Mouse (Mus musculus): ENCODE measurements at regions not wholly inside any gene's neighbourhood (a gene's known extent, or its start where the extent isn't known, plus 50 kb on each side); places are given as distances from the start of the nearest gene placed in this dataset.
"Not testable (repeated sequence)": the region's sequence is repeated elsewhere in the genome, so short reads cannot be mapped to it uniquely, and the experiment has no call there.

DNA sequence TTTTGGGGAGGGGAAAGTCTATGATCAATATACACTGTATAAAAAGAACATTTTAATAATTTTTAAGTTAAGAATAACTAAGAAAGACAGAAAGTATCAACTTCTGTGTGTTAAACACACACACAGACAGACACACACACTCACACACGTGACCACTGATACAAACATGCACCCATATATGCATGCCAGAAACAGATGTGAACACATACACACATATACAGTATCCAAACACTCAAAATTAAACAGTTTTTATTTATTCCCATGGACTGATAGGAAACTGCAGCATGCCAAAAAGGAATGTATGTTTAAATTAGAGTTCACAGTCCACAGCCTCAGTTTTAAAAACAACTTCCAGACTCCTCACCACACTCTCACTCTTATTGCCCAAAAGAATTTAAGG is 203.4 kb upstream of the Tbl1x start:
- DNase-seq: no peak

DNA sequence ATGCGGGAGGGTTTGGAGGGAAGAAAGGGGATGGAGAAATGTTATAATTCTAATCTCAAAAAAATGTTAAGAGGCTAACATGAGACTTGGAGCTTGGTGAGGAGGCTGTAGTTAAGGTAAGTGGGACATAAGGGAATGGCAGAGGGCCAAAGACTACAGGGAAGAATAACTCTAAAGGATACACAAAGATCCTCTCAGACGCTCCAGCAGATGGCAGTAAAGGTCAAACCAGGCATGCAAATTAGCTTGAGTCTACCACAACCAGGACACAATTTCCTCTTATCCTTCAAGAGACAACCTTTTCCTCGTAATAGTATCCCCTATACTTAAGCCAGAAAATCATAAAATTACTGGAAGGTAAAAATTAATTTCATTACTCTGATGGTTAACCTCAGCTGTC is 196.4 kb upstream of the Tbl1x start:
- peak; percentile 1 to 13 for DNase-seq

DNA sequence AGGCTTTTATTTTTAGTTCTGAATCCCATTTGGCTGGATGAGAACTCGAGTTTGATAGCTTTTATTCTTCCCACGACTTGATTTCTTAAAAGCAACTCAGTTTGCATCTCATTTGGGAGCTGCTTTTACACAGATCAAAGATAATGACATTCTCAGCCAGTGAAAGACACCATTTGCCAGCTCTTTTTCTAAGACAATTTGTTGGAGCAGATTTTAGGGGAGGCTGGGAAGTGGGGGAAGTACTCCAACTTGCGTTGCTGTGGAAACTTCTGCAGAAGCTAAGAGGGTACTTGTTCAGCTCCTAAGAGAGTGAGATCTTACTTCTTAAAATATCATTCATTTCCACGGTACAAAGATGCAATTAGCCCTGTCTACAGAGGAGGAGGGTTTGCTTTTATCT is 187.2 kb upstream of the Tbl1x start:
- no peak for DNase-seq

DNA sequence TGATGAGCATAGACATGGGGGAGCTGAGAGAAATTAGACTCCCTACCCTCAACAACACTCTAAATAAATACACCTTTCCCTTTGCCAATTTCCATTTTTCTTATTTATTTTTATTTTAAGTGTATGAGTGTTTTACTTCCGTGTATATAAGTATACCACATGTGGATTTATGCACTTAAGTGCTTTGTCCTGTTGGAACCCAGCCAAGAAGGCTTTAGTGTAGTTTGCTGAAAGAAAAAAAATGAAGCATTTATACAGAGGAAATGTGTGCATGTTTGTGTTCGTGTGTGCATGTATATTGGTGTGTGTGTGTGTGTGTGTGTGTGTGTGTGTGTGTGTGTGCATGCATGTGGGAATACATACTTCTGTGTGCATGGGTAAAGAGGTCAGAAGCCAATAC is 157.6 kb upstream of the Tbl1x start:
- no peak for DNase-seq

DNA sequence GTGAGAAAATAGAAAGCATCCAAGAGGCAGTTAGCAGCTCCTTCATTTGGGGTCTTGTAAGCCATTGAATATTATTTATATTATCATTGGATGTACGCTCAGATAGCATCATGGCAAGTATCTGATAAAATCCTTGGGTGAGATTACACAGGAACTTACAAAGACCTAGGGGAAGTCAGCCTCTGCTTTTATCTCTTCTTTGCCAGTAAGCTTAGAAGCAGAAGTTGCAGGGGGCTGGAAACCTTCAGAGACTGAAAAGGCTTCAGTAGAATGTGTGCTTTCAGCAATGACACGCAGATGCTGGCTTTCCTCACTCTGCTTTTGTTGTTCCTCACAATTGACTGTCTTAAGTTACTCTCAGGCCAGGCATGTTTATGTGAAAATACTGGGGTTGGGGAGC is 150.3 kb upstream of the Tbl1x start:
- DNase-seq: no peak

DNA sequence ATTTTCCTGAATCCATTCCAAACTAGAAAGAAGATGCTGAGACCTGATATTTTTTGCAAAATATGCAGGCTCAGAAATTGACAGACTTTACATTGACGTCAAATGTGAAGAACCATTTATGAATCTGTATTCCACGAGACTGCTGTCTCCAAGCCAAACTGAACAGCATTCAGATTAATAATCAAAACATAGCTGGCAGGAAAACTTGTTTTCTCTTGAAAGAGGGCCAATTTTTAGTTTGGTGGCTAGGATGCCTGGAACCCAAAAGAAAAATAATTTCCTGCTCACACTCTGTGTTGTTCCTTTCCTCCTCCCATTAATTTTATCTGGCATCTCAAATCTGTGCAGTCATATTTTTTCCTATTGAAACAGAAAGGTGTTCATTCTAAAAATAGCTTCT is 149.7 kb upstream of the Tbl1x start:
- DNase-seq: no peak

DNA sequence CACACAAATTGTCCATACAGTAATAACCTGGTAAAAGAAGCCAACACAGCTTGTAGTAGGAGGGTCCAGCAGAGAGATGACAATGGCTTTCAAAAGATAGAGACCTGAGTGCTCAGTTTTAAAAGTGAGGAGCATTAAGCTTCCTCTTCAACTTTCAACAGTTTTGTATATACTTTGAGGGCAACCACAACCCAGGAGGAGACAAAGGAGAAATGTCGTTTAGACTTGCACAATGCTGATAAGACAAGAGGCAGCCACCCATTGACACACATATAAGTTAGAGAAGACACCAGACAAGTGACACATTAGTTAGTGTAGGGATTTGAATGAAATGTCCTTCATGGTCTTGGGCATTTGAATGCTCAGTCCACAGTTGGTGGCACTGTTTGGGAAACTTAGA is 147.2 kb upstream of the Tbl1x start:
- no peak for DNase-seq

DNA sequence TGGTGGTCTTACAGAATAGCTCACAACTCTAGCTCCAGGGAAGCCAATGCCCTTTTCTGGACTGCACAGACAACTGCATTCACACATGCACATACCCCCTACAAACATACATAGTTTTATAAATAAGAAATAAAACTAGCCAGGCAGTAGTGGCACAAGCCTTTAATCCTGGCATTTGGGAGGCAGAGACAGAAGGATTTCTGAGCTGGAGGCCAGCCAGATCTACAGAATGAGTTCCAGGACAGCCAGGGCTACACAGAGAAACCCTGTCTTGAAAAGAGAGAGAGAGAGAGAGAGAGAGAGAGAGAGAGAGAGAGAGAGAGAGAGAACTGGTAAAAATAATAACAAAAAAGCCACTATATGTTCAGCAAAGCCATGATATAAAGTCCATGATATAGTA is 143.5 kb upstream of the Tbl1x start:
- no peak for DNase-seq

DNA sequence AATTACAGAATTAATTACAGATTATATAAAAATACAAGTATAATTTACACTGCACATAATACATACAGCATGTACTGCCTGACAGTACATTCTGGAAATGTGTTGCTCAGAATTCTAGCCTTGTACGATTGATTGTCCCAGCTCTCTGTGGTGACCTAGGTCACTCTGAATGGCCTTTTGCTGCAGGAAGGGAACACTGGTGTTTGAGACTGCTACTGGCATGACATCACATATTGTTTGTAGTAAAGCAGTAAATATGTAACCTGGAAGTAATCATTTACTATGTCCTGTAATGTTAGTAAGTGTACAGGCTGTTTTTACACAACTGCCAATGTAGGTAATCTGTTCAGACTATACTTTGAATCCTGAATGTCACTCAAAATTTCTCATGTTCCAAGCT is 123.5 kb upstream of the Tbl1x start:
- DNase-seq: no peak

DNA sequence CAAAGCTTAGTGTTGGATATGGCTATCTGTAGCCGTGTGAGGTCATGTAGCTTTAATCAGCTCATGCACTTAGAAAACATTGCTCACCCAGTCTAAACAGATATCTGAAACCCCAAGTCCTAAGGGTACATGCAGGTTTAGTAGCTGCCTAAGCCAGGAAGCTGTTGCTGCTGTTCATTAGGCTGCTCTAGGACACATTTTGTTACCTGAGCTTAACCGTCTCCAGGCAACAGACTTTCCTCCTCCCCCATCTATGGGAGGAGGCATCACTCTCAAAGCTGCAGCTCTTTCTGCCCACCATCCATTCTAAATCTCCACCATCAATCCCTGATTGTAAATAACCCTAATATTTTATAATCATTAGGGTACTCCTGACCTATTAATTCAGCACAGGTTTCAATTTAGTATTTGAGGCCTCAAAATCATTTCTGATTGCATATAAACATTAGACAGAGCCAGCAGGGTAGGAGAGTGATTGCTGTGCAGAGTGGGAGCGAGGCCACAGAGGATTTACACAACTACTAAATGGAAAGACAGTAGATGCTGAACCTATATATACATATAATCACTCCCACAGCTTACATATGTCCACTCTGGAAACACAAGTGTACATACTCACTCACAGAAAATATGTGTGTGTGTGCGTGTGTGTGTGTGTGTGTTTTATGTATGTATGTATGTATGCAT is 118.9 kb upstream of the Tbl1x start:
- DNase-seq: no peak

DNA sequence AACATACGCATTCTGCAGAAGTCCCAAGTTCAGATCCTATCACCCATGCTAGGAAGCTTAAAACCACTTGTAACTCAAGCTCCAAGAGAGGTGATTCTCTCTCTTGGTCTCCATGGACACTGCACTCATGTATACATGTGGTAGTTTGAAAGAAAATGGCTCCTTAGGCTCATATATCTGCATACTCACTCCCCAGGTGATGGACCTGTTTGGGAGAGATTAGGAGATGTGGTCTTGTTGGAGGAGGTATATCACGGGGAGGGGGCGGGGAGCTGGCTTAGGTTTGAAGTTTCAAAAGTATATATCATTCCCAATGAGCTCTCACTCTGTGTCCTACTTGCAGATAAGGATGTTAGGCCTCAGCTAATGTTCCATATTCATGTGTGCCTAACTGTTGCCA is 103.9 kb upstream of the Tbl1x start:
- no peak for DNase-seq

DNA sequence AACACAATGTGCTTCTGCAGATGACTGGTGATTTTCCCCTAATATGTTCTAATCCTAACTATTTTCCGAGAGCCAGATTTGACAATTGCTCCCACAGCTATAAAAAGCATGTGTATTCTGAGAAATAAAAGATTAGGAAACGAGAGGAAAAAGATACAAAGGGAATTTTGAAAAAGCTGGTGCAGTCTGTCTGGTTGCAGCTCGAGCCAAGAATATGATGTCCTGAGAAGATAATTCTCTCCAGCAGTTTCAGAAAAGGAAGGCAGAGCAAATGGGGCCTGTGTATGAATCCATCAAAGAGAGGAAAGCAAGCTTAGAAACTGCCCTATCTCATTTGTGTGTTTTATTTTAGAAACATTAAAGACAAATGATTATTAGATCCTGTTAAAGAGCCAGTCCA is 102.9 kb upstream of the Tbl1x start:
- DNase-seq: no peak

DNA sequence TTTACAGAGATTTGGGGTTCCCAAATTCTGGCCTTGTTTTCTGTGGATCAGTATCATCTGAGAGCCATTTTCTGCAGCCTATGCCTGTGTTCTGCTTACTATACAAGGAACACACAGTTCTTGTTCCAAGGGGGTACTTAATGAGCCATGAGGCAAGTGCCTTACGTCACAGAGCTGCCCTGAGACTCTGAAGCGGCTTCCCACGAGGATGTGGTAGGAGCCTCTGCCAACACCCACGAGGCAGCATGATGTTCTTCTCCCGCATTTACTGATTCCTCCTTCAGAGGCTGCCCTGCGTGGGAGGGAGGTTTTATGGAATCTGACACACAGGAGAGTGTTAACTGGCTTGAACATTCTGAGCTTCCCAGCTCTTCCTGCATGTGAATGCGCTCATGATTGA is 101.4 kb upstream of the Tbl1x start:
- DNase-seq: no peak

DNA sequence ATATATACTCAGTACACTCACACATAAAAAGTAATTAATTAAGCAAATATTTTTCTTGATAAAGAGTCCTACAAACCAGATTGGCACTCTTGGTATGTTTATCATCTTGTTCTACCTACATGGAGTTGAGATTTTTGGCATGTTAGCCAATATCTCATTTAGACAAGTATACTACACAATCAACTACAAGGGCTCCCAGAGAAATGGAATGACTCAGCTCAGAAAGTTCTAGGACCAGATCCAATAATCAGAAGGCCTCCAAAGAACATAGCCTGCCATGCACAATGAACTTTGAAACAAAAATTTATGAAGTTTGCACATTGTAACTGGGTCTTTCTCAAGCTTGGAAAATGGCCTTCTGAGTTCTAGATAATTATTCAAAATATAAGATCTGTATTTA is 100.0 kb upstream of the Tbl1x start:
- no peak for DNase-seq

DNA sequence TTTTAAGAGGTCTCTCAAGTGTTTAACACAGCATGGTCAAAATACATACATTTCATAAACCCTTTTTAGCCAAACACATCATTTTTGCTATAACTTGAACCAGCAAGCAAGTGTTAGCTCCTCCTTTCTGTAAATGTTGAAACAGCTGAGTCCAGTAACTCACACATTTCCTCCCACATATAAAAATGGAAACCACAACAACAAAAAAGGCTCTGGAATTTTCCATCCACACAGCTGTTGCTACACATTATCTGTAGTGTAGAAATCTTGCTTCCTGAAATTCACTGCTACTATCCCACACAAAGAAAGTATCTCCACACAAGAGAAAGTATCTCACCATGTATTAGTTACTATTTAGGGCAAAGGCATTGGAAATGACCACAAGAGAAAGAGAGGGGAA is 96.7 kb upstream of the Tbl1x start:
- no peak for DNase-seq

DNA sequence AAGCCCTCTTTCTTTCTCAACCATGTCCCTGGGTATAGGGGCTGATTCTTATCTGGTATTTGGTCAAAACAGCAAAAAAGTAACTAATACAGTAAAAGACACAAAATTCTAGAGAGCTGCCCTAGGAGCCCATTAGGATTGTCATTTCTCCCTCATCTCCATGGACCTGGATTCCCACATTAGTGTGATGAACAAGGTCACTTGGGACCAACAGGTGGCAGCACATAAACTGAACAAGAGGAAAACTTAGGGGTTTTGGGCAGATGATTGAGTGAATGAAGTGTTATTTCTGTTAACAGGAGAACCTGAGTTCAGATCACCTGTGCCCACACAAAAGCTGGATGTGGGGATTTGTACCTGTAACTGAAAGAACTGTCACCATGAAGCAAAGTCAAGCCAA is 93.0 kb upstream of the Tbl1x start:
- DNase-seq: no peak

DNA sequence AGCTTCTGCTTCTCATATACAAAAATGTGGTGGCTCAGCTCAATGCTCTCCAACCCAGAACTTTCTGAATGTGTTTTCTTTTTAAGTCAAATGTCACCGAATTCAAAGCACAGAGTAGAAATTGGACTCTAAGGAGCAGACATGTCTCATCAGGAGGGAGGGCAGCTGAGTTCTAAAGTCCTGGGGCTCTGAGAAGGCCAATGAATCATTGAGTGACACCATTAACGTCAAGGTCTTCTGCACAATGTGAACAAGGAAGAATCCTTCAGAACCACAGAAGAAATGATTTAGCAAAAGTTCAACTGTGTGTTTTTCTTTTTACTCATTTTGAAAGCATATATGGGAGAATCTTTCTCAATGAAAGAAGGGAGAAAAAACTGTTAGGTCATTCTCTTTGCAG is 88.6 kb upstream of the Tbl1x start:
- DNase-seq: no peak

DNA sequence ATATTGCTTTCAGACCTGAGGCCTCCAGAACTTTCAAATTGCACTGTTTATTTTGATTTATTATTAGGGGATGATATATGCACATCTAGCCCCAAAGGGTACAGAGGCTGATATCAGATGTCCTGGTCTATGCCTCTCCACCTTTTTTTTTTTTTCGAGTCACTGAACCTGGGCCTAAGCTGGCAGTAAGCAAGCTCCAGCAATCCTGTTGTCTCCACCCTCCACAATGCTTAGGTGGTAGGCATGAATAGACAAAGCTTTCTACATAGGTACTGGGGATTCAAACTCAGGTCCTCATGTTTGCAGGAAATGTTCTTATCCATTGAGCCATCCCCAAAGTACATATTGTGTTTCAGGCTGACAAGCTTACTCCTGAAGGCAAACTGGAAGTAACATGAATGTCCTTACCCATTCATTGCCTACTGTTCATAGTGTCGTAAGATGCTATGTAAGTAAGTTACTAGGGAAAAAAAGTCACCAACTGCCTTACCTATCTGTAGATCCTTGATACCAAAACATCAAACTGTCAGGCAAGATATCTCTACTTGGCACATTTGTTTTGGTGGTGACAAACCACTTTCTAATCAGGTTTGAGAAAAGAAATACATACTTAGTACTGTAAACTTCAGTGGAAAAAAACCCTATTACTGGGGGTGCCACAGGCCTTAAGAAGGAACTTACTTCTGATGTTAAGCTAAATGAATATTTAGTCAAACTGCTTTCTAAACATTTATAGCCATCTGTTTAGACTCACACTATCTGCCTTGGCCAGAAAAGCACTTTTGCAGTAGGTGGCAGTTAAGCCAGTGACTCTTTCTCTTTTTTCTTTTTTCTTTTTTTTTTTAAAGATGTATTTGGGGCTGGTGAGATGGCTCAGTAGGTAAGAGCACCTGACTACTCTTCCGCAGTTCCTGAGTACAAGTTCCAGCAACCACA is 85.8 kb upstream of the Tbl1x start:
- no peak for DNase-seq

DNA sequence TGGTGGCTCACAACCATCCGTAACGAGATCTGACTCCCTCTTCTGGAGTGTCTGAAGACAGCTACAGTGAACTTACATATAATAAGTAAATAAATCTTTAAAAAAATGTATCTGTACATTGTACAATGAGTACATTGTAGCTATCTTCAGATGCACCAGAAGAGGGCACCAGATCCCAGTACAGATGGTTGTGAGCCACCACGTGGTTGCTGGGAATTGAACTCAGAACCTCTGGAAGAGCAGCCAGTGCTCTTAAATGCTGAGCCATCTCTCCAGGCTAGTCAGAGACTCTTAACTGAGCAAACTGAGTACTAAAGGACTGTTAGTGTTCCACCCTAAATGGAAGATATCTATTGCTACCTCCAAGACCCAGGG is 85.1 kb upstream of the Tbl1x start:
- not testable (repeated sequence) for DNase-seq

DNA sequence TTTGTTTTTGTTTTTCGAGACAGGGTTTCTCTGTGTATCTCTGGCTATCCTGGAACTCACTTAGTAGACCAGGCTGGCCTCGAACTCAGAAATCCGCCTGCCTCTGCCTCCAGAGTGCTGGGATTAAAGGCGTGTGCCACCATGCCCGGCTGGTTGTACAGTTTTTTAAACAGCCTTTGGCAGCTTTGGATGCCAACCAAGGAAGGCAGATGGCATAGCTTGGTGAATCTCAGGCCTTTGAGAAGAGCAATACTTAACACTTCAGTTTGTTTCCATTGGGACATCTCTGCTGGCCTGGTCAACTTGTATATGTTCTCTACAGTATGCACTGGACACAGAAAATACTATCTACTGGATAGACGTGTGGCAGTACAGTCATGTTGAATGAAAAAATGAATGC is 84.0 kb upstream of the Tbl1x start:
- not testable (repeated sequence) for DNase-seq

DNA sequence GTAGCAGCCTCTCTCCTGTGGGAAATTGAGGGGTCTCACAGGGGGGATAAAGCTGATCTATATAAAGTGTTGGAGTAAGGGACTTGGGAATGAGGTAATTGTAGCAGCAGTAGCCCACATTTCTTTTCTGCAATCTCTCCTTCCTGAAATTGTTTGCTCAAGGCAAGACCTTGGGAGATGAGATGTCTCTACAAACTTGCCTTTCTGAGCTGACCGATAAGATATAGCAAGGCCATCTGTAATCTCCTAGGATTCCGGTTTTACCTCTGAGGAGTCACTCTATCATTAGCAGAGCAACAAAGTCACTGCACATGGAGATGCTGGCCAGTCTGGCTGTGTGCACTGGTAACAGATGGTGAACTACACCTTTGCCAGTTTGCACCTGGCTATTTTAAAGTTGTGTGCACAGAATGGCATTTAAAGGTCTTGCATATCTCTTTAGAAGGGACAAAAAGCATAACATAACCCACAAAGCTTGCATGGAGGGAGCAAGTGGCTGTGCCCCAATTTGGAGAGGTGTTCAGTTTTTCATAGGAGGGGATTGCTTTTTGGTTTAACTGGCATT is 78.7 kb upstream of the Tbl1x start:
- DNase-seq: no peak

DNA sequence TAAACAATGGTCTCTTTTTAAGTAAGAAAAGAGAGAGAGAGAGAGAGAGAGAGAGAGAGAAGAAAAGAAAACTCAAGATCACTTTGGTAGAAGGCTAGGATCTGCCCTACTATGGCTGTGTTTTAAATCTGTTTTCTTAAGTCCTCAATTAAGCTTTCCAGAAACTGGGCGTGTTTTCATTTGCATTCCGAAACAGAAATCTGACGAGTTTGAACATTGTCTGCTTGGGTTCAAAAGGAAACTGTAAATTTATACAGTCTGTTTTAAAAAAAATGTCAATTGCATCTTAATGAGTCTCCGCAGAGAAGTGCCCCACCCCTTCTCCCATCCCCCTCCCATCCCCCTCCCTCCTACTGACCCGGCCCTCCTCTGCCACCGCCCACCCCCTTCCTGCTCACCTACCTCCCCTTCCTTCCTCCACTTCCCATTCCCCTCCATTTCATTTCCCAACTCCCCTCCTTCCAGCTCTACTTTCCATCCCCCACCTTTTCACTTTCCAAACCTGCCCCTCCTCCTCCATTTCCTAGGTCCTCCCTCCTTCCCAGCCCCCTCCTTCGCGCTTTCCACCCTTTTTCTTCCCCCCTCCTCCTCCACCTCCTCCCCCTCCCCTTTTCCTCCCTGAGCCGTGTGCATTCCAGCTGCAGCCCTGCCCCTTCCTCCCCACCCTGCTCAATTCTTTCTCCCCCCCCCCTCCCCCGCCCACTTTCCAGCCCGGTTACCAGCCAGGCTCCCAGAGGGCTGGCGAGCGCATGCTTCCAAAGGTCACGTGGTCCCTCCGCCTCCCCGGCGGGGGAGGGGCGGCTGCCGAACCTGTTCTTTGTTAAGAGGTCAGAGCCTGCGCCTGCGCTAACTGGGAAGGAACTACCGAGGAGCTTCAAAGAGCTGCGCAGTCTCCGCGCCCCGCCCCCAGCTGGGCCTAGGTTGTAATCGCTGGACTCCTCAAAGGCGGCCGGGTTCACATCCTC is 77.7 kb upstream of the Tbl1x start:
- peak; percentile 88 to 90 for DNase-seq

DNA sequence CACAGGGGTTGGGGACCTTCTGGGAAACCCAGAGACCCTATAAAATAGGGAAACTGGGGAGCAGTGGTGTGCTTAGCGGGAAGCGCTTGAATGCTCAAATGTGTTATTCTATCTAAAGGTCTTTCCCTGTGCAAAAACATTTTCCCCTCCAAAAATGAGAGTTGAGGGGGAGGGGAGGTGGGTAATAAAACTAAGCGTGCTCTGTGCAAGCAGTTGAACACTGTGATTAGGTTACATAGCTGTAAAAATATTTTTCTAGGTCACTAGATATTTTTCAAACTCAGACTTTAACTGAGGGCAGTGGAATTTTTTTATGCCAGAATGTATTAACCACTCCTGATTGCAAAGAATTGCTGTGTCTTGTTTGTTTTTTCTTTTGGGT is 77.0 kb upstream of the Tbl1x start:
- DNase-seq: no peak
